Mouse (Mus musculus): ENCODE measurements around the gene Rdh16f1. TPM values are rescaled to one million over a fixed set of nuclear protein-coding genes. Genes with fewer than 3 reads are reported as not detected.
A peak's percentile ranks its signal among the peaks of the same experiment; 100 is the strongest.
"Not testable (repeated sequence)": the region's sequence is repeated elsewhere in the genome, so short reads cannot be mapped to it uniquely, and the experiment has no call there.

Rdh16f1 gene
- total RNA-seq, 2 experiments from 2014 or later: 0.42 TPM; not detected in 1

DNA sequence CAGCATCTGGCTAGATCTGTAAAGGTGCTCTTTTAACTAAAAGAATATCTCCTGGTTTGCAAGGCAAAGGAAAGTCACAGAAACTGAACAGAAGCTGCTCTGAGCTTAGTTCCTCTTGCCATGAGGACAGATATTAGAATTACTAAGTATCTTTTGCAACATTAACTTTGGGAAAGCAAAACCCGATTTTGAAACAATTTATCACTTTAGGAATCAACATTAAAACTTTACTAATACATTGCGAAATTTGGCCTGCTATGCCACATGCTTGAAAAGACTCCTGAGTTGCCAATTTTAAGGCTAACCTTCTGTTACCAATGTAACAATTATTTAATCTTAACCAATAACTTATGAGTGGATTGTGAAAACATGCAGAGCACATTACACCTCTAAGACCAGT is 62.2 kb downstream of the Rdh16f1 start:
- not testable (repeated sequence) for DNase-seq (ENCODE audit: extremely low spot score in 1 of 2, low spot score in 1 of 2)

DNA sequence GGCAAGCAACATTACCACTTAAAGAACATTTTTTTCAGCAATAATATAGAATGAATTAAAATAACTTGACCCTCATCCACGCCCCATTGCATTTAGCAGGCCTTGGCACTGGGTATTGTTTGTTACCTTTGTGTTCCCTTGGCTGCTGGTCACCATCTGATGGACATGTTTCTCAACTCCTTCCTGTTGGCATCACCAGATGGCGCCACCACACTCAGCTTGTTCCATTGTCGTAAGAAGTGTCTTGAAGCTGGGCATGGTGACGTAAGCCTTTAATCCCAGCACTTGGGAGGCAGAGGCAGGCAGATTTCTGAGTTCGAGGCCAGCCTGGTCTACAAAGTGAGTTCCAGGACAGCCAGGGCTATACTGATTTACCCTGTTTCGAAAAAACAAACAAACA is 65.8 kb downstream of the Rdh16f1 start:
- DNase-seq (ENCODE audit: extremely low spot score in 1 of 2, low spot score in 1 of 2): peak in 1 of 2 experiments; percentile 4

DNA sequence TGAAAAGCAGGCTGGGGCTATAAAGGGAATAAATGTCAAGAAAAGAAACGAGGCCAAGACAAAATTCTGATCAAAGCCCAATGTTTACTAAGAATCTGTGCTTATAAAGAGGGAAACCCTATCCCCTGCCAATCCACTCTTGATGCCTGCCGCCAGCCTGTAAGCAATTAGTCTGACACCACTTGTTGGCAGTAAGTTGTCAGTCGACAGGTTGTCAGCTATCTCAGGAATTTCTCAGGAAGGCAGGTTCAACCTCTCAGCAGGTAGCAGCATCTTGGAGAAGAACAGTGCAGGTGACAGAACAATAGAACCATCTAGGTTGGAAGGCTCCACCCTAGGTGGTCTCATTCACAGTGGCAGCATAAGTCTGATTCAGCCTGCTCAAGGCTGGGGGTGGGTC is 69.5 kb downstream of the Rdh16f1 start:
- no peak for DNase-seq (ENCODE audit: extremely low spot score in 1 of 2, low spot score in 1 of 2)

DNA sequence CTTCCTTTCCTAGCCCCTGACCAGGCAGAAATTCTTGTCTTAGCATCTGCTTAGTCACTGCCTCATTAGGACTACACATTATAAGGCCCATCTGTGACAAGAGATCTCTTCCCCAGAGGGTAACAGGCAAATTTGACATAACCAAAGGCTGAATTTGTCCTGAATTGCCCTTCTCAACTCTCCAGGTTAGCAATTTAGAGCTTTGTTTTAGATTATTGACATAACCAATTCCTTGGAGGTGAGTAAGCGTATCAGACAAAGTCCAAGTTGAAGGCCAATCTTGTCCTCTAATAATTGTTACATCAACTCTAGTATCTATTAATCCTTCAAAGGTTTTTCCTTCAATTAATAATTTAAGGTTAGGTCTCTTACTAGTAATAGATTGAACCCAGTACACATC is 74.6 kb downstream of the Rdh16f1 start:
- DNase-seq (ENCODE audit: extremely low spot score in 1 of 2, low spot score in 1 of 2): not testable (repeated sequence)

DNA sequence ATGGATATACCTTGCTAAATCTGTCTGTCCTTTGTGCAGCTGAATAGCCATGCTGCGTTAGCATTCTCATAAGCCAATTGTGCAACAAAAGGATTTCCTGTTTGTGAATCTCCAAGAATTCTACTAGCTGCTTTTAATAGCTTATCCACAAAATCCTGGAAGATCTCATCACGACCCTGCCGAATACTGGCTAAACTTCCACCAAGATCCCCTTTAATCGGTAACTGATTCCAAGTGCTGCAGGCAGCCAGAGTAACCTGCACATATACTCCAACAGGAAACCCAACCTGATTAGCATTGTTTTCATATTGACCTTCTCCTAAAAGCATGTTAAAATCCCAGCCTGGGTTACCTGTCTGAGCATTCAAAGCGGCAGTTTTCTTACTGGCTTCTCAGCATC is 75.7 kb downstream of the Rdh16f1 start:
- no peak for DNase-seq (ENCODE audit: extremely low spot score in 1 of 2, low spot score in 1 of 2)

DNA sequence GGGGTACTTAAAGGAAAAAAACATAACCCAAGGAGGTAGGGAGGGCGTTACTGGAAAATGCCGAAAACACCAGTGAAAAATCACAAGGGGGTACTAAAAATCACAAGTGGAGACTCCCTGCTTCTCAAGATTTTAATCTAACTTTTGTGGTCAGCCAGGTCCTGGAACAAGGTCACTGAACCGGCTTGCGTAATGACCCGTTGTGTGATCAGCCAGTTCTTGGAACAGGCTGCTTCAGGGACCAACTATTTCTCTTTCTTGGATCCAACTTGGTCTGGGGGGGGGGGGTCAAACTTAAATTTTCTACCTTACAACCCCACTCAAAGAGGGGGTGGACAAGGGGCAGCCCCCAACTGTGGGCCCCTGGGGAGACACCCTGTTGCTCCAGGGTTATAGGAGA is 78.2 kb downstream of the Rdh16f1 start:
- DNase-seq (ENCODE audit: extremely low spot score in 1 of 2, low spot score in 1 of 2): not testable (repeated sequence)

DNA sequence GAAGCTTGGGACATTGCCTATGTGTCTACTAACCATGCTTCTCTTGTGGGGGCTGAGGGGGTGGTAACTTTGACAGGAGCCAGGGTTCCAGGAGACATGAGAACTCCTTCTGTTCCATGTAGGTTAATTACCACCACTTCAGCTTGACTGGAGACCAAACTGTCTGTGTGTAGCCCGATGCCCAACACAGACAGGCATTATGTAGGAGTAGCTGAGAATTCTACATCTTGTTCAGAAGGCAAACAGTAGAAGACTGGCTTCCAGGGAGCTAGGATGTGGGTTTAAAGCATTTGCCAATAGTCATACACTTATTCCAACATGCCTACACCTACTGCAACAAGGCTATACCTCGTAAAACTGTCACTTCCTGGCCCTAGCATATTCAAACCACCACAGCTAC is 79.0 kb downstream of the Rdh16f1 start:
- no peak for DNase-seq (ENCODE audit: extremely low spot score in 1 of 2, low spot score in 1 of 2)

DNA sequence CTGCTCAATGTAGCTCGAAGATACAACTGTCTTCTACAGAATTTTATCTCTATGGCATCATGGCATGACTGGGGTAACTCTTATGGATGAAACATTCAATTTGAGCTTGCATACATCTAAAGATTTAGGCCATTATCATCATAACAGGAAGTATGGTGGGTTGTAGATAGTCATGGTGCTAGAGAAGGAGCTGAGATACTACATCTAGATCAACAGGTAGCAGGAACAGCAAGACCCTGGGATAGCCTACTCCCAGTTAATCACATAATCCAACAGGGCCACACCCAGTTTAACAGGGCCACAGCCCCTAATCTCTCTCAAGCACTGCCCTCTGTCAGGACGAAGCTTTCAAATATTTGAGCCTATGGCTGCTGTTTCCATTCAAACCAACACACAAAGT is 81.2 kb downstream of the Rdh16f1 start:
- DNase-seq (ENCODE audit: extremely low spot score in 1 of 2, low spot score in 1 of 2): no peak

Other genes with a start within 250 kb of the Rdh16f1 start
- 1 to 10 TPM; 4.1 to 6.7 TPM for gene Ndufa4l2, start 244.8 kb upstream of the Rdh16f1 start, total RNA-seq (2021)
- 10 to 100 TPM; 29.5 to 31.8 TPM for gene Shmt2, start 237.3 kb upstream of the Rdh16f1 start, total RNA-seq (2021)
- gene Nxph4, start 225.2 kb upstream of the Rdh16f1 start, total RNA-seq (2021): 1 to 10 TPM; 1.9 to 2.1 TPM
- 100 to 1,000 TPM; 259 to 316 TPM for gene Lrp1, start 138.6 kb upstream of the Rdh16f1 start, total RNA-seq (2021)
- 1 to 10 TPM; 4.1 to 7.2 TPM for gene Stat6, start 116.8 kb upstream of the Rdh16f1 start, total RNA-seq (2021)
- gene Nemp1, start 92.9 kb upstream of the Rdh16f1 start, total RNA-seq (2021): 1 to 10 TPM; 5.8 TPM
- gene Nab2, start 91.2 kb upstream of the Rdh16f1 start, total RNA-seq (2021): 10 to 100 TPM; 43.0 to 46.0 TPM
- 1 to 10 TPM in 1 of 2 experiments, under 1 TPM in 1; 0.66 to 1.0 TPM for gene Myo1a, start 54.6 kb upstream of the Rdh16f1 start, total RNA-seq (2021)
- gene Tac2, start 35.3 kb upstream of the Rdh16f1 start, total RNA-seq (2021): 1 to 10 TPM; 4.2 to 5.0 TPM
- 10 to 100 TPM in 1 of 2 experiments, 1 to 10 TPM in 1; 9.9 to 10.1 TPM for gene Zbtb39, start 20.2 kb upstream of the Rdh16f1 start, total RNA-seq (2021)
- 1 to 10 TPM in 1 of 2 experiments, under 1 TPM in 1; 0.74 to 1.4 TPM for gene Gpr182, start 8.1 kb upstream of the Rdh16f1 start, total RNA-seq (2021)
- under 1 TPM; 0.12 to 0.14 TPM for gene Rdh1, start 66 bp upstream of the Rdh16f1 start, total RNA-seq (2021)
- under 1 TPM in 1 of 2 experiments, not detected in 1; 0.47 TPM for gene Rdh9, start 16.6 kb downstream of the Rdh16f1 start, total RNA-seq (2021)
- under 1 TPM; 0.10 to 0.16 TPM for gene Rdh16, start 41.4 kb downstream of the Rdh16f1 start, total RNA-seq (2021)
- not detected for gene Rdh19, start 90.1 kb downstream of the Rdh16f1 start, total RNA-seq (2021)
- not detected for gene Rdh16f2, start 106.7 kb downstream of the Rdh16f1 start, total RNA-seq (2021)
- not detected for gene Rdh7, start 129.0 kb downstream of the Rdh16f1 start, total RNA-seq (2021)
- gene Sdr9c7, start 138.7 kb downstream of the Rdh16f1 start, total RNA-seq (2021): not detected
- gene Hsd17b6, start 247.8 kb downstream of the Rdh16f1 start, total RNA-seq (2021): not detected

Data from layer of hippocampus, postnatal 25 days (tissue).